Mouse (Mus musculus) forebrain, embryonic 10.5 days (tissue): Measurements from ENCODE around the gene Usb1. TPM values are rescaled to one million over a fixed set of nuclear protein-coding genes. Genes with fewer than 3 reads are reported as not detected.

Experiments used
- DNase-seq: peaks from one replicate; pipeline ENCODE4 v3.0.0-alpha.2; 2017; ENCODE audit warnings: low spot score; ENCODE audit errors: extremely low spot score
- H3K27ac ChIP-seq: fragments of 300-500 bp; sonication (generic); 2 replicates; pipeline ENCODE4 v1.5.1; 2016; ENCODE audit warnings: mild to moderate bottlenecking
- H3K27me3 ChIP-seq: fragments of 300-500 bp; sonication (generic); 2 replicates; pipeline ENCODE4 v1.6.1; 2016; ENCODE audit warnings: mild to moderate bottlenecking; ENCODE audit not compliant: poor library complexity, severe bottlenecking
- H3K36me3 ChIP-seq: fragments of 300-500 bp; sonication (generic); replicated peaks from 2 replicates; pipeline ENCODE4 v1.6.1; 2016; ENCODE audit warnings: mild to moderate bottlenecking, moderate library complexity
- H3K4me1 ChIP-seq: fragments of 300-500 bp; sonication (generic); 2 replicates; pipeline ENCODE4 v1.6.1; 2016
- H3K4me3 ChIP-seq: fragments of 300-500 bp; sonication (generic); 2 replicates; pipeline ENCODE4 v1.5.1; 2016; ENCODE audit warnings: mild to moderate bottlenecking, moderate library complexity
- H3K9me3 ChIP-seq: fragments of 300-500 bp; sonication (generic); 2 replicates; pipeline ENCODE4 v1.6.1; 2016; ENCODE audit warnings: mild to moderate bottlenecking, moderate library complexity
- WGBS: fragments of 180-500 bp; shearing (Covaris S2); methylation state at CpG from one replicate; pipeline ENCODE4 v1.1.7; 2016; 5-methylcytosine and 5-hydroxymethylcytosine counted together
- polyA plus RNA-seq: library from polyadenylated mRNA; unstranded; fragments of >200 nt; fragmentation: Nextera tagmentation; extraction: Ambion mirVana; gene quantifications from 2 replicates; pipeline ENCODE4 v1.2.1, GENCODE M21; 2016

Gene Usb1
- polyA plus RNA-seq, 1 experiment from 2014 or later, result 50.5 TPM

DNA sequence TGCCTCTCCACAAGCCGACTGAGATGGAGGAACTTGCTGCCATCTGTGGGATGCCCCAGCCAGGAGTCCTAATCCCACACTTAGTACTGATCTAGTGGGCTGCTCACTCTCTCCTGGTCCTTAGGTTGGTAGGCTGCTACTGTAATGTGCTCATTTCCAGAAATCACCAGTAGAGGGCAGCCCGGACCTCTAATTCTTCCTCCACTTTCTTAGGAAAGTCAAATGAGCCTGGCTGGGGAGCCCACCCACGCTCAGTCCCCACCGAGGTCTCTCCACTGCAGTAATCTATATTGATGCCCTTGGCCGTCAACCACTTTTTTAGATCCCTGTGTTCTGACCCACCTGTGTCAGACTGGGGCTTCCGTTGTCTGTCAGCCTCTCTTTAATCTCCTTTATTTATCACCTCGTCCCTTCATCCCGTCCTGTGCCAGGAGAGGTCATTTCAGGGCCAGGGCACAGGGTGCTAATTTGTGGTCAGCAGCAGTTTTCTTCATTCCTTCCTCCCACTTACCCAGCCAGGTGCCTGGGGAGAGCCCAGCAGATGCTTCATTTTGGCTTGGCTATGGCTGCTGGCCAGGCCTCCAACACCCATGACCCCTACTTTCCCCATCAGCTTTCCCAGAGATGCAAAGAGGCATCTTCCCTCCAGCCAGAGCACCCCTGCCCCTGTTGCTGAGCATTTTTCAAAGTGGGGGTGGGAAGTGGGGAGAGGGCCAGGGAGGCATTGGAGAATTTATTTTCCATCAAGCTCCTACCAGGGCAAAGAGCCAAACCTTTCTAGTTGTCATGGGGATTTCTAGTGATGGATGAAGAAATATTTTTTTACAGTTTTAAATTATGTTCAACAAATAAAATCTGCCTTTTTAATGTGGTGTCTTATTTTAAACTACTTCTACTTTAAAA lies 14.8 kb downstream of the Usb1 start:
- no peaks in the 10 kb centered on the region for H3K9me3 ChIP-seq
- peaks cover 28% of the 10 kb centered on the region for H3K27me3 ChIP-seq
- no peak overlapping the region for H3K4me3 ChIP-seq
- 43% methylated on average over 8 of the region's 8 CpGs for WGBS
- H3K36me3 ChIP-seq, result peaks cover 18% of the 10 kb centered on the region
- no peak overlapping the region for H3K27ac ChIP-seq
- peak; percentile 64 for DNase-seq
- H3K4me1 ChIP-seq, result peaks cover 21% of the 10 kb centered on the region

DNA sequence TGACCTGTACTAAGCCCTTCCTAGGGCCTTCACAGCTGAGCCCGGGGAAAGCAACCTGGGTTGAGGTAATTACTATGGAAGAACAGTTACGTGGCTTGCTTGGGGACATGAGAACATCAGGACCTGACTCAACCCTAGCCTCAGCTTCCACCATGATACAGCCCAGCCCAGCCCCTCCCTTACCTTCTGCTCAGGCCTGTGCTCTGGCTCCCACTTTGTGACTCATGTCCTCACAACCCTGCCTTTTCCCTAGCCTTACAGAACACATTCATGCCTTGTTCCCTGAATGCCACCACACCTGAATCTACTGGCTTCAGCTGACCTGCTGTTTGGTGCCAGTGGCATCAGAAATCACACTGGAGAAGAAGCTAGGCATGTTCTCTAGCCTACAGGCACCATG lies 16.3 kb downstream of the Usb1 start:
- Histone ChIP-seq H3K9me3 (no peaks in the 10 kb centered on the region), H3K27me3 (peaks cover 43% of the 10 kb centered on the region), H3K36me3 (peaks cover 15% of the 10 kb centered on the region), H3K4me3 (no peak overlapping the region), H3K4me1 (peaks cover 30% of the 10 kb centered on the region), H3K27ac (no peak overlapping the region)
- DNase-seq, result no peak
- WGBS, result 88% methylated on average over 2 of the region's 2 CpGs

DNA sequence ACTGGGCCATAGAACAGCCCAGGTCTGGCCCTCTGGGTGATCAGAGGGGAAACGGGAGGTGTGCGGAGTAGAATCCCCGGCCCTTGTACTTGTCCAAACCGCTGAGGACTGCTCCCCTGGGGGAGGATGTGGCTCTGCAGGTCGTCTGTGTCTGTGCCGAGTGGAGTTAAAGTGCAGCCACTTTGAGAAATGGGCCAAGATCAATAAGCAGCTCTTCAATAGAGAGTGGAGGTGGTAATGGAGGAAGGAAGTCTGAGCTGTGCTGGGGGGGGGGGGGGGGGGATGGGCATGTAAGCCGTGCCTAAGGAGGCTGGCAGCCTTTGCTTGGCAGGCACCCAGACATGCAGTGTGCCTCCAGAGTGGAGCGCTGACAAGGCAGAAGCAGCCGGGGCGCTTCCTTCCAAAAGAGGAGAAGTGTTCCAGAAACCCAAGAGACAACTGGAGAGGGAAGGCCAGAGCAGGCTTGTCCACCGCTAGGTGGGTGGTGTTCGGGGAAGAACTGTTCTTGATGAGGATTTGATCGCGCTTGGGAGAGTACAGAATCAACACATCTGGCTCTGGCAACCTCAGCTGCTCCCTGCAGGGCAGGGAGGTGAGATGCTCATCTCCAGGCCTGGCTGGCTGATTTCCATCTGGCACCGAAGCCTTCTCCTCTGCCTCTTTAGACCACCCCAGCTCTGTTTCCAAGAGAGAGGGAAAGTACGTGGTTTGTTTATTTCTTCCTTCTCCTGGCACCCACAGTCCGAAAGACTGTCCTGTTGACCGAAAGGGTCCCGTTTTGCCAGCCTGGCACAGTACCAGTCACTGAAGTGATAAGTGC lies 16.9 kb downstream of the Usb1 start:
- Histone ChIP-seq H3K4me3 (no peak overlapping the region), H3K9me3 (no peaks in the 10 kb centered on the region), H3K27ac (no peak overlapping the region), H3K27me3 (peaks cover 49% of the 10 kb centered on the region), H3K36me3 (peaks cover 8% of the 10 kb centered on the region), H3K4me1 (peaks cover 36% of the 10 kb centered on the region)
- no peak for DNase-seq
- WGBS, result 77% methylated on average over 18 of the region's 19 CpGs

DNA sequence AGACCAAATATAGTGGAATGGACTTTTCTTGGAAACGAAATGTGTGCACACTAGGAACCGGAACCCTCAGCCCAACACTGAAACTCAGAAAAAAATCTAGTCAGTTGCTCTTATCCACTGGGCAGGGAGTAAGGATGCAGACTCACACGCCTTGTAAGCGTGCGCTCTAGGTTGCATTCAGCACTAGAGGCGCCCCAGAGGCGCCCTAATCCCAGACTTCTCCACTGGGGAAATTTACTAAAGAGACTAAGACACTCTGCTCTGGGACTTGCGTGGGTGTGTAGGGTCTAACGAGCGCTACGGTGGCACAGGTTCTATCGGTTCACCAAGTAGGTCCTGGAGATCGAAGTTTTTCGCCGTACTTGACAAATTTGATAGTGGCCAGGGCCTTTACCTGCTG lies 19.4 kb downstream of the Usb1 start:
- Histone ChIP-seq H3K36me3 (peaks cover 5% of the 10 kb centered on the region; the same call in 1 of the 2 replicates), H3K27me3 (peaks cover 60% of the 10 kb centered on the region), H3K9me3 (no peaks in the 10 kb centered on the region), H3K4me3 (peak overlapping the region; percentile 80), H3K4me1 (peaks cover 45% of the 10 kb centered on the region), H3K27ac (no peak overlapping the region)
- DNase-seq, result peak; percentile 32
- 3% methylated on average over 15 of the region's 15 CpGs for WGBS

DNA sequence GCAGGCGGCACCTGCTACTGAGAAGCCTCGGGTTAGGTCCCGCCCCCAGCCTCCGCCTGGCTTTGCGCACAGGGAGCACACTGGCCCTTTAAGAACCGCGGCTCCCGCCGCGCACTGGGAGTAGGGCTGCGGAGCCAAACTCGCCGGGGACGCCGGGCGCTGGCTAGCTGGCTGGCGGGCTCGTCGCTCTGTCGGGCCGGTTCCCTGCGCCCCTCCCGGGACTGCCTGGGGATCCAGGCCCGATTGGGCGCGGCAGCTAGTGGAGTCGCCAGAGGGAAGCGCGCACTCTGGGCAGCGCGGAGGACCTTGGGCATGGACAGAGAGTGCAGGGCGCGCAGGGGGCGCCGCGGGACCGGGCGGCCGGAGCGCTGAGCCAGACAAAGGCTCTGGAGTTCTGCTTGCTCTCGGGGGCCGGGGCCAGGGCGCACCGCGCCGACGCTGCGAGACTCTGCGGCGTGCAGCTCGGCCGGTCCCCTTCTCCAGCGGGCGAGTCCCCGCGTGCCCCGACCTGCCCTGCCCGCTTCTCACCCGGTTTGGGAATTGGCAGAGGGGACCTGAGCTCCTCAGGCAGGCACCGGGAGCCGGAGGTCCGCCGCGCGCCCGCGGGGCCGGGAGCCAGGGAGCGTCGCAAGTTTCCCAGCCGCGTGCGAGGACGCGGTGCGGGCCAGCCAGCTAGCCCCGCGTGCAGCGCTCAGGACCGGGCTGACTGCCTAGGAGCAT lies 20.2 kb downstream of the Usb1 start, which contains the start of gene Mmp15:
Gene Mmp15 (plus strand): TSS at position 118 of the 720 bp plus-strand sequence.
- peaks cover 45% of the 10 kb centered on the region for H3K4me1 ChIP-seq
- peak within 1 kb of the TSS; percentile 94 for H3K27ac ChIP-seq
- WGBS, result under 1% methylated on average over 77 of the region's 80 CpGs

DNA sequence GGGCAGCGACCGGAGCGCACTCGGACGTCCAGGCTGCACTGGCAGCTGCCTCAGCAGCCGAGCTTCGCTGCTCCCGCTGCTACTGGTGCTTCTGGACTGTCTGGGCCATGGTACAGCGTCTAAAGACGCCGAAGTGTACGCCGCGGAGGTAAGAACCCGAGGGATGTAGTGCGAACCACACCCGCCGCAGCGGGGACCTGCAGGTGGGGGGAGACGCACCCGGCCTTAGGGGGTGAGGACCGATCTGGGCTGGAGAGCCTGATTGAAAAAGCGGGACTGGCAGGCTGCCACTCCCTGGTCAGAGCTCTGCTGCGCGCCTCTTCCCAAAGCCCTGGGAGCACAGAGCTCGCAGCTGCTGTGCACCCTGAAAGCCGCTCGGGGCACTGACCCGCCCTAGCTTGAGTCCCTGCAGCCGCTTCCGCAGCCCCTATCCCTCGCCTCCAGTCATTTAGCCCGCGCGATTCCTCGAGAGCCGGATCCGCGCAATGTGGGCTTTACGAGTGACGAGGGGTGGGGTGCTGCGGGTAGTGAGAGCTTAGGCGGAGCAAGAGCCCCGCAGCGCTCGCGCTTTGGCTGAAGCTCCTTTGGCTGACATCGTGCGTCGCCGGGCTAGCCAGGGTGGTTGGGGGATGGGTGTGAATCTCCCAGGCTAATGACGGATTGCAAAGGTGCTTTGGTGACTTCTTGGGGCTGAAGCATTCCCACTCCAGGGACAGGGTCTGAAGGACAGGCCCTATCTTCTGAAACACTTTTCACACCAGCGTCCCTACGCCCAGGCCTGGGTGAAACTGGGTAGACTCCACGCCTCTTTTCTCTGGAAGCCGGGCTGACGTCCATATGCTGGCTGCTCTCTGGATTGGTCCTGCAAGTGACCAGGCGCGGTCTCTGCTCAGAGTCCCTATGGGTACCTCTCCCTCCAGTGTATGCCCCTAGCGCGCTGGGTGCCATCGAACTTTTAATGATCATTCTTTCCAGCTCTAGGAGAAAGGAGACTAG lies 21.1 kb downstream of the Usb1 start:
- H3K27me3 ChIP-seq, result peaks cover 60% of the 10 kb centered on the region
- WGBS, result 2% methylated on average over 62 of the region's 62 CpGs
- H3K9me3 ChIP-seq, result no peaks in the 10 kb centered on the region

More for the DNA sequence above, 20.2 kb downstream of the Usb1 start, which contains the start of gene Mmp15:
- Histone ChIP-seq H3K4me3 (peak within 1 kb of the TSS; percentile 80), H3K9me3 (no peaks in the 10 kb centered on the region), H3K36me3 (peaks cover 5% of the 10 kb centered on the region; the same call in 1 of the 2 replicates), H3K27me3 (peaks cover 60% of the 10 kb centered on the region)
- peak; percentile 80 for DNase-seq

DNA sequence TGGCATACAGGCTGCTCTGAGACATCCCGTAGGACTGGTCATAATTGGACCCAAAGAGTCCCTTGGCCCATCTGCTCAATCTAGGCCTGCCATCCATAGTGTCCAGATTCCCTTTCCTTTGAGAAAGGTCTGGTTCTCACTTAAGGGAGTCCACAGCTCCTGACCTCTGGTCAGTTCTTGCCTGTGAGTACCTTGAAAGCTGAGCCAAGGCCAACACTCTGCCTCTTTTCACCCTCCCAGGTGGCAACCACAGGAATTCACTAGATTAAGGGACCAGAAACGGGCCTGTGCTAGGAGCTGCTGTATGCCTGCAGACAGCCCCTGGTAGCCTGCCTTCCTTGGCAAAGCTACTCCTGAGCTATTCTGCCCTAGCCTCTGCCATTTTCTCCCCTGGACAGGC lies 22.5 kb downstream of the Usb1 start:
- 91% methylated on average over 2 of the region's 2 CpGs for WGBS
- peaks cover 54% of the 10 kb centered on the region for H3K4me1 ChIP-seq

More for the DNA sequence above, 21.1 kb downstream of the Usb1 start:
- H3K4me1 ChIP-seq, result peaks cover 48% of the 10 kb centered on the region
- DNase-seq, result peak; percentile 72
- peaks cover 5% of the 10 kb centered on the region; the same call in 1 of the 2 replicates for H3K36me3 ChIP-seq
- peak overlapping the region; percentile 80 for H3K4me3 ChIP-seq
- H3K27ac ChIP-seq, result peak overlapping the region; percentile 94

DNA sequence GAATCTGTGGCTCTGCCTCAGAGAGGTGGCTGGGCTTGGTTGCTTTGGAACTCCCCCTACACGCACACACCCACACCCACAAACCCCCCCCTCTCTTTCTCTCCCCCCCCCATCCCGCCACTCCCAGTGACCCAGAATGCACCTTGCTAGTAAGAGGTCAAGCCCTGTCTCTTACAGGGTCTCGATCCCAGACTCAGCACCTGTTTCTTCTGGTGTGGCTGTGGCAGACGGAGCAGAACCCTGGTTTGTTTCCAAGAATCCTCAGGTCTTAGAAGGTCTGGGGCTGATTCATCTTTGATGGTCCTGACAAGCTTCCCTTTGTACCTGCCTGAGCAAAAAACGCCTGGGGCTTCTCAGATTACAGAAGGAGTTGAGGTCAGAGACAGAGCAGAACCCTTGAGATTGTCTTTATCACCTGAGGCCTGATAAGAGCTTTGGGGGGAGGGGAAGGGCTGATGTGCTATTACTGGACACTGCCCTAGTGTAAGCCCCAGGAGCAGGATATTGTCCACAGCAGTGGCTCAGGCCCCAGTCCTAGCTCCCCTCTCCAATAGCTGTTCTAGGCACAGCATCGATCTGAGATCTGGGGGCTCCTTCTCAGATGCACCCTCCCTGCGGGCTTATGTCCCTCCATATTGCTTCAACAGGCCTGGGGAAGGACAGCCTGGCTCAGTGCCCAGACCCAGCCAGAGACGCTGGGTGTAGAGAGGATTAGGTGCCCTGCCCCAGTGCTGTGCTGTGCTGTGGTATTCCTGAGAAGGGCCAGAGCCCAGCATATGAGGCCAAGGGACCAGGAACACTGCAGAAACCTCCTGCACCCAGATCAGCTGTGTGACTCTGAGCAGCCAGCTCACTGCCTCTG lies 26.7 kb downstream of the Usb1 start:
- Histone ChIP-seq H3K27ac (no peak overlapping the region), H3K27me3 (peaks cover 13% of the 10 kb centered on the region), H3K9me3 (peaks cover under 1% of the 10 kb centered on the region; the same call in 1 of the 2 replicates), H3K4me3 (no peak overlapping the region), H3K36me3 (peaks cover 13% of the 10 kb centered on the region), H3K4me1 (peaks cover 47% of the 10 kb centered on the region)
- 73% methylated on average over 8 of the region's 8 CpGs for WGBS
- DNase-seq, result no peak

More for the DNA sequence above, 22.5 kb downstream of the Usb1 start:
- no peak overlapping the region for H3K27ac ChIP-seq
- H3K27me3 ChIP-seq, result peaks cover 53% of the 10 kb centered on the region
- H3K4me3 ChIP-seq, result no peak overlapping the region
- no peaks in the 10 kb centered on the region for H3K9me3 ChIP-seq
- H3K36me3 ChIP-seq, result peaks cover 5% of the 10 kb centered on the region; the same call in 1 of the 2 replicates
- DNase-seq, result no peak

DNA sequence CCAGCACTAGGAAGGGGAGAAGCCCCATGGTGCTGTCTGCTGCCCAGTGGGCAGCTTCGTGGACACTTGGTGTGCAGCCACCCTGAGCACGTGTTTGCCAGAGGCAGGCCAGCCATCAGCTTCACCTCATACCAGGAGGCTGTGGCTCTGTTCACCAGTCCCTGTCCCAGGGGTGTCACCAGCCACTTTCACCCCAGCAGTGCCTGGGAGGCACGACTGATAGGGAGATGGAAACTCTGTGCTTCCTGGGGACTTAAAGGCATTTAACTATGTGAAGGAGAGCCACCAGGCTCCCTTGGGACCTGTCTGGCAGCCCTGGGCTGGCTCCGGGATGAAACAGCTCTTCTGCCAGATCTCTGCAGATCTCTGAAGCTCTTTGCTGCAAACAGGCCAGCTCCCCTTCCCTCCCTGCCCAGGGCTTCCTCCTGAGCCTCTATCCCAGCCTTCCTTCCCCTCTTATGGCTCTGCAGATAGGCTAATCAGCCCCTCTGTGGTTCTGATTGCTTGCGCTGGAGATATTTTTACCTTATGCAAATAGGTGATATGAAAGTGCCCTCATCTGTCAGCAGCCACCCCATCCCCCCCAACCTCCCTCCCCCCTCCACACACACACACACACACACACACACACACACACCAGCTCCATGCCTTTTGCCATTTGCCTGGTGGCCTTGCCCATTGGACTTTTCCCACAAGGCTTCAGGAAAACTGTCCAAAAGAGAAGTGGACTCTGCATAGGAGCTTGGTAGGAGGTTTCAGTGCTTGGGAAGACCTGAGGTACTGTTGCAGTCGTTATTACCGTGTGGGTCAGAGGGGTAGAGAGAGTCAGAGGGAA lies 28.3 kb downstream of the Usb1 start:
- H3K4me3 ChIP-seq, result no peak overlapping the region
- 59% methylated on average over 7 of the region's 7 CpGs for WGBS
- no peaks in the 10 kb centered on the region for H3K27me3 ChIP-seq
- peaks cover 15% of the 10 kb centered on the region for H3K36me3 ChIP-seq
- peak overlapping the region; percentile 68 for H3K27ac ChIP-seq
- peaks cover 36% of the 10 kb centered on the region for H3K4me1 ChIP-seq
- H3K9me3 ChIP-seq, result peaks cover 4% of the 10 kb centered on the region; the same call in 1 of the 2 replicates
- no peak for DNase-seq

DNA sequence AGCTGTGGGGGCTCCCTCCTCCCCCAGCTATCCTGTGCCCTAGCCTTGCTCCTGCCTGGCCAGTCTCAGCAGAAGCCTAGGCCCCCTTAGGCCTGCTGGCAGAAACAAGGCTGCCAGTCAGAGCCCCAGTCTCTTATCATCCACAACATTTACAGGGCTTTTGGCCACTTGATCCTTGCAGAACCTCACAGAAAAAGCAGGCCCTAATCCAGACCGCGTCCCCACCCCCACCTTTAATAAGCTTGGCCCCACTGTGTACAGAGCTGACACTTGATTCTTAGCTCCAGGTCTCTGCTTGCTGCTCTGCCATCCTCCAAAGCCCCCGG lies 28.9 kb downstream of the Usb1 start:
- WGBS, result 81% methylated on average over 3 of the region's 3 CpGs
- peaks cover 36% of the 10 kb centered on the region for H3K4me1 ChIP-seq
- H3K4me3 ChIP-seq, result no peak overlapping the region
- peaks cover 4% of the 10 kb centered on the region; the same call in 1 of the 2 replicates for H3K9me3 ChIP-seq
- DNase-seq, result no peak
- no peaks in the 10 kb centered on the region for H3K27me3 ChIP-seq
- peak overlapping the region; percentile 68 for H3K27ac ChIP-seq
- H3K36me3 ChIP-seq, result peaks cover 15% of the 10 kb centered on the region
